Mouse (Mus musculus) small intestine, adult 2 months (tissue): Measurements from ENCODE around the gene Timd2. TPM values are rescaled to one million over a fixed set of nuclear protein-coding genes. Genes with fewer than 3 reads are reported as not detected.

ENCODE experiments used
- H3K27ac ChIP-seq: fragments of 200-500 bp; 2 replicates; pipeline ENCODE4 v1.5.1; 2012; ENCODE audit warnings: low read depth, low read length, control low read depth, inconsistent platforms; ENCODE audit not compliant: insufficient read depth
- H3K27me3 ChIP-seq: fragments of 200-500 bp; 2 replicates; pipeline ENCODE4 v1.6.1; 2012; ENCODE audit warnings: mild to moderate bottlenecking, moderate library complexity, low read length, inconsistent platforms; ENCODE audit not compliant: control insufficient read depth, insufficient read depth
- H3K36me3 ChIP-seq: fragments of 200-500 bp; 2 replicates; pipeline ENCODE4 v1.6.1; 2012; ENCODE audit warnings: mild to moderate bottlenecking, low read length, control low read depth, inconsistent platforms; ENCODE audit not compliant: control insufficient read depth, insufficient read depth
- H3K4me1 ChIP-seq: fragments of 200-500 bp; 2 replicates; pipeline ENCODE4 v1.6.1; 2012; ENCODE audit warnings: low read length, inconsistent platforms, mixed read lengths; ENCODE audit not compliant: control insufficient read depth, insufficient read depth, insufficient read length
- H3K4me3 ChIP-seq: fragments of 200-500 bp; 2 replicates; pipeline ENCODE4 v1.5.1; 2012; ENCODE audit warnings: low read depth, mild to moderate bottlenecking, control low read depth, inconsistent platforms, low read length, moderate library complexity
- CTCF ChIP-seq: fragments of 200-500 bp; IDR thresholded peaks from 2 replicates; pipeline ENCODE4 v1.5.1; 2012; ENCODE audit warnings: low read depth, mild to moderate bottlenecking, control low read depth, inconsistent platforms, low read length, moderate library complexity, mixed read lengths; ENCODE audit not compliant: insufficient replicate concordance, insufficient read length; ENCODE audit errors: extremely low read depth
- POLR2A ChIP-seq: fragments of 200-500 bp; IDR thresholded peaks from 2 replicates; pipeline ENCODE4 v1.6.1; 2012; ENCODE audit warnings: low read depth, mild to moderate bottlenecking, control low read depth, inconsistent platforms, low read length, moderate library complexity
- WGBS: fragments of 180-500 bp; shearing (Covaris S2); methylation state at CpG from one replicate; pipeline ENCODE4 v1.1.7; 2018; 5-methylcytosine and 5-hydroxymethylcytosine counted together
- polyA plus RNA-seq: library from polyadenylated mRNA; depleted of rRNA; stranded (reverse); fragments of >200 nt; gene quantifications from 2 replicates; pipeline ENCODE4 v1.2.3, GENCODE M21; 2012; rRNA removed

Timd2 gene
- polyA plus RNA-seq, 1 experiment = 4.9 TPM

DNA sequence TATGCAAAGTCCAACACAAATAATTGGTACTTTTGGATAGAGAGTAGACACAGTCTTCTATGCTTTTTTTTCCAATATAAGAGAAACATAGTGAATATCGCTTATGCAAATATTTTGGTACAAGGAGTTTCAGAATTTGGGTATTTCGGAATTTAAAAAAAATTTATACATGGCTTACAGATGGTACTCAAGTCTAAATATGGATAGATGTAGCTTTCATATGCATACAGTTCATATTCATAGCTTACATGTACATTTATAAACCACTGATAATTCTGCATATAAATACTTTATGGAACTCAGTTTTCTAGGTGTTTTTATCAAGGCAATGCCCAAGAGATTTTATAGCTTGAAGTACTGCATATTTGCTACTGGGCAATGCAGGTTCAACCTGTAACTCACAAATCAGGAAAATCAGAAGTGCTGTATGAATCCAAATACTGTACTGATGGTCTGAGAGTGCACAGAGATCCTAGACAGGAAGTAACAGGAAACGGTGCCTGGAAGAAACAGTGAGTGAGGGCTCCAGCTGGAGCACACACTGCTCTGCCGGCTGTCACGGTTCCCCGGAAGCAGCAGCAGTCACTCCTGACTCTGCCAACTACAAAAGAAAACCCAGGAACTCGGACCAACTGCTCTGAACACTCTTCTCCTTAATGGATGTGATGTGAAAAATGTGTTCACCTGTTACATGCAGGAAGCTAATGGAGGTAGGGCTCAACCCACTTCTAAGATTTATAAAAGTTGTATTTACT lies 86.3 kb downstream of the Timd2 start:
- Histone ChIP-seq H3K27me3 (no peaks in the 10 kb centered on the region), H3K4me1 (no peaks in the 10 kb centered on the region), H3K27ac (no peak overlapping the region), H3K4me3 (no peak overlapping the region), H3K36me3 (no peaks in the 10 kb centered on the region)
- no peak for TF ChIP-seq POLR2A
- no peak for TF ChIP-seq CTCF
- 55% methylated on average over 7 of the region's 7 CpGs for WGBS

DNA sequence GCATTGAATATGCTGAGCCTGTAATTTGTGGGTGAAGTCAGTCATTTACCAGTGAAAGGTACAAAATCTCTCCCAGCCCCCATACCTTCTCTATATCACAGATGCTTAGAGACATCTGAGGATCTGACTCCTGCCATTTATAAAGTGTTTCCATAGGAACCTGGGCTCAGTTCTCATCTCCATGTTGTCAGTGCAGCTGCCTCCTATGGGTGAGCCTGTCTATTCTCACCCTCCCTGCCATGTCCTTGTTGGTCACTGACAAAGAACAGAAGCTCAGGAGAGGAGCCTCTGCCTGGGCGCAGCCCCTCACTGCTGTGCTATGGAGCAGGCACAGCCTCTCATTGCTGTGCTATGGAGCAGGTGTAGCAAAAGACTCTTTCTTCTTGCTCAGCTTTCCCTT lies 86.9 kb downstream of the Timd2 start:
- no peaks in the 10 kb centered on the region for H3K4me1 ChIP-seq
- H3K36me3 ChIP-seq = no peaks in the 10 kb centered on the region
- no peak overlapping the region for H3K27ac ChIP-seq
- no peak overlapping the region for H3K4me3 ChIP-seq
- no peak for TF ChIP-seq CTCF
- TF ChIP-seq POLR2A = no peak
- H3K27me3 ChIP-seq = no peaks in the 10 kb centered on the region
- 77% methylated on average over 1 of the region's 1 CpGs for WGBS

Other genes with a start within 250 kb of the Timd2 start
- gene Gm12169, start 182.8 kb downstream of the Timd2 start, polyA plus RNA-seq = not detected in 2 replicates
- gene BC053393, start 135.5 kb downstream of the Timd2 start, polyA plus RNA-seq = not detected in 2 replicates
- not detected in 2 replicates for gene Dppa1, start 77.8 kb downstream of the Timd2 start, polyA plus RNA-seq
- gene Havcr1, start 28.0 kb upstream of the Timd2 start, polyA plus RNA-seq = 0.05 and 0.10 TPM in 2 replicates
- gene Timd4, start 103.7 kb upstream of the Timd2 start, polyA plus RNA-seq = 0.32 and 0.51 TPM in 2 replicates